Mouse (Mus musculus): Measurements from ENCODE around the gene Mesd. TPM values are rescaled to one million over a fixed set of nuclear protein-coding genes. Genes with fewer than 3 reads are reported as not detected.

The Mesd gene
- total and polyA plus RNA-seq, 2 experiments from 2014 or later = 54.8 to 58.0 TPM

DNA sequence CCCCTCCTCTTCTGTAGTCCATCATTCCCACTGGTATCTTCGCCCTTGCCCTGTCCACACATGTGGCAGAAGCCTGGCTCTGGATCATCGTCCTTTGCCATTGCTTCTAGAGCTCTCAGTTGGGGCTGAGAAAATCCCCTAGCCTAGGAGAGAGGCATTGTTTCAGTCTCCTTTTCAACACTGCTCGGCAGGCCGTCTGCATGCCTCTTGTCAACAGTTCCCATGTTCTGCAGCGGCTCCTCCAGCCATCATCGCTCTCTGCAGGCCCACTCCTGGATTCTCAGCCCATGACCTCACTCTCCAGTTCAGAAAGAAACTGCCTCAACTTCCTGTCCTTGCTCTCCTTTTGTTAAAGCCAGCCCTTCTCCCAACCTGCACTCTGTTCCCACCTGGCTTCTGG is 65.4 kb downstream of the Mesd start:
- WGBS = 29% methylated on average over 6 of the region's 6 CpGs
- Histone ChIP-seq H3K27me3 (ENCODE audit: control insufficient read depth, insufficient read depth, low read length) (no peaks in the 10 kb centered on the region), H3K9ac (replicated peaks; ENCODE audit: low read depth, low read length) (no peak overlapping the region), H3K4me1 (ENCODE audit: control insufficient read depth, insufficient read depth) (peaks cover 21% of the 10 kb centered on the region), H3K36me3 (replicated peaks; ENCODE audit: control insufficient read depth, insufficient read depth, low read length) (no peaks in the 10 kb centered on the region), H3K9me3 (replicated peaks; ENCODE audit: control insufficient read depth, low read length) (no peaks in the 10 kb centered on the region), H3K4me3 (ENCODE audit: low read depth, low read length) (no peak overlapping the region), H3K27ac (ENCODE audit: low read depth) (no peak overlapping the region), H3K4me2 (ENCODE audit: low read depth, low read length) (no peak overlapping the region)
- TF ChIP-seq CTCF (IDR thresholded peaks at IDR 0.05; ENCODE audit: low read depth) (no peak), EP300 (IDR thresholded peaks at IDR 0.05; ENCODE audit: low read depth) (no peak)
- DNase-seq (ENCODE audit: low spot score) (peak; percentile 28), ATAC-seq (ENCODE audit: insufficient read depth, low read depth) (peak; percentile 57)

Other genes with a start within 250 kb of the Mesd start
- gene Il16, start 138.7 kb upstream of the Mesd start, total RNA-seq (2014; rRNA removed; ENCODE audit: low replicate concordance) = 4.3 and 4.6 TPM in 2 replicates
- 3.2 and 3.3 TPM in 2 replicates for gene Il16, start 138.7 kb upstream of the Mesd start, polyA plus RNA-seq (2015; fragmentation: Nextera tagmentation; extraction: Ambion mirVana)
- gene Cfap161, start 89.6 kb upstream of the Mesd start, total RNA-seq (2014; rRNA removed; ENCODE audit: low replicate concordance) = 0.50 TPM in 1 of 2 replicates, not detected in the other
- gene Cfap161, start 89.6 kb upstream of the Mesd start, polyA plus RNA-seq (2015; fragmentation: Nextera tagmentation; extraction: Ambion mirVana) = 0.78 and 0.90 TPM in 2 replicates
- gene Tlnrd1, start 161 bp upstream of the Mesd start, total RNA-seq (2014; rRNA removed; ENCODE audit: low replicate concordance) = 44.6 and 64.1 TPM in 2 replicates
- 6.2 and 6.4 TPM in 2 replicates for gene Tlnrd1, start 161 bp upstream of the Mesd start, polyA plus RNA-seq (2015; fragmentation: Nextera tagmentation; extraction: Ambion mirVana)
- 1.4 and 2.9 TPM in 2 replicates for gene Cemip, start 202.0 kb downstream of the Mesd start, total RNA-seq (2014; rRNA removed; ENCODE audit: low replicate concordance)
- 0.23 and 0.37 TPM in 2 replicates for gene Cemip, start 202.0 kb downstream of the Mesd start, polyA plus RNA-seq (2015; fragmentation: Nextera tagmentation; extraction: Ambion mirVana)